Mouse (Mus musculus): ENCODE data around the gene Zfp827. TPM values are rescaled to one million over a fixed set of nuclear protein-coding genes. Genes with fewer than 3 reads are reported as not detected.

The Zfp827 gene
- polyA plus RNA-seq, 1 experiment, result 4.3 TPM

GRCm38 (mm10) chr8:79060013-79060609 is 31.9 kb downstream of the Zfp827 start:
- no peak for TF ChIP-seq CTCF (IDR thresholded peaks at IDR 0.05; ENCODE audit: extremely low read depth, insufficient read depth, insufficient read length, insufficient replicate concordance)
- no peak for TF ChIP-seq POLR2A (IDR thresholded peaks at IDR 0.05; ENCODE audit: low read depth, low read length)
- WGBS, result 92% methylated on average over 19 of the region's 19 CpGs
- DNase-seq (ENCODE audit: low read depth in 1 of 2, low spot score in 2 of 2), result no peak
- no peak overlapping the region for H3K4me3 ChIP-seq (ENCODE audit: extremely low read depth, insufficient read depth, insufficient read length)
- H3K27ac ChIP-seq (ENCODE audit: insufficient read depth, low read length), result no peak overlapping the region
- no peaks in the 10 kb centered on the region for H3K4me1 ChIP-seq (ENCODE audit: control insufficient read depth, insufficient read depth, insufficient read length)
- H3K27me3 ChIP-seq (ENCODE audit: control insufficient read depth, insufficient read depth, low read length), result no peaks in the 10 kb centered on the region
- H3K36me3 ChIP-seq (ENCODE audit: control insufficient read depth, insufficient read depth, low read length), result 0 out of 2 replicates have a peak, but pooled peaks cover 2% of the 10 kb centered on the region

DNA sequence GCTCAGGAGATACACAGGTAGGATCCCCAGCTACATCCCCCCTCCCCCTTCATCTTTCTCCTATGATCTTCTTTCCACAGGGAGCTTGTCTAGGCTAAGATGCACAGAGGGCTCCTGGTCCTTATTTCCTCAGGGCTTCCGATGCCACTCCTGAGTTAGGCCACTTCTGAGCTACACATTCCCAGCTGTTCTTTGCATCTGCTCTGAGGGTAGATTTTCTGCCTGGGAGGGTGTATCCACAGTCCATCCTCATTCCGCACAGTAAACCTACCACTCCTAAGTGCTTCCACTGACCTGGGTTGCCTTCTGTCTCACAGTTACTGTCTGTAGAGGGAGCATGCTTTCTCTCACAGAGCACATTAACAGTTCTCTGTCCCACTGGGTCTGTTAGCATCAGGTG is 37.7 kb downstream of the Zfp827 start:
- TF ChIP-seq CTCF (IDR thresholded peaks at IDR 0.05; ENCODE audit: extremely low read depth, insufficient read depth, insufficient read length, insufficient replicate concordance) (no peak), POLR2A (IDR thresholded peaks at IDR 0.05; ENCODE audit: low read depth, low read length) (no peak)
- no peak overlapping the region for H3K4me3 ChIP-seq (ENCODE audit: extremely low read depth, insufficient read depth, insufficient read length)
- no peak for DNase-seq (ENCODE audit: low read depth in 1 of 2, low spot score in 2 of 2)
- no peaks in the 10 kb centered on the region for H3K27me3 ChIP-seq (ENCODE audit: control insufficient read depth, insufficient read depth, low read length)
- no peaks in the 10 kb centered on the region for H3K4me1 ChIP-seq (ENCODE audit: control insufficient read depth, insufficient read depth, insufficient read length)
- H3K27ac ChIP-seq (ENCODE audit: insufficient read depth, low read length), result no peak overlapping the region
- H3K36me3 ChIP-seq (ENCODE audit: control insufficient read depth, insufficient read depth, low read length), result no peaks in the 10 kb centered on the region
- WGBS, result 95% methylated on average over 2 of the region's 2 CpGs

- WGBS, result 88% methylated on average over 3 of the region's 3 CpGs
Measured at GRCm38 (mm10) chr8:79067812-79068630, 39.8 kb downstream of the Zfp827 start.

GRCm38 (mm10) chr8:79073311-79073710 is 45.1 kb downstream of the Zfp827 start:
- WGBS, result 97% methylated on average over 3 of the region's 3 CpGs
- no peak for TF ChIP-seq CTCF (IDR thresholded peaks at IDR 0.05; ENCODE audit: extremely low read depth, insufficient read depth, insufficient read length, insufficient replicate concordance)

More at GRCm38 (mm10) chr8:79067812-79068630, 39.8 kb downstream of the Zfp827 start:
- Histone ChIP-seq H3K4me1 (ENCODE audit: control insufficient read depth, insufficient read depth, insufficient read length) (no peaks in the 10 kb centered on the region), H3K4me3 (ENCODE audit: extremely low read depth, insufficient read depth, insufficient read length) (no peak overlapping the region), H3K36me3 (ENCODE audit: control insufficient read depth, insufficient read depth, low read length) (peaks cover 1% of the 10 kb centered on the region; the same call in 1 of the 2 replicates), H3K27me3 (ENCODE audit: control insufficient read depth, insufficient read depth, low read length) (no peaks in the 10 kb centered on the region), H3K27ac (ENCODE audit: insufficient read depth, low read length) (no peak overlapping the region)
- no peak for TF ChIP-seq CTCF (IDR thresholded peaks at IDR 0.05; ENCODE audit: extremely low read depth, insufficient read depth, insufficient read length, insufficient replicate concordance)
- no peak for DNase-seq (ENCODE audit: low read depth in 1 of 2, low spot score in 2 of 2)

DNA sequence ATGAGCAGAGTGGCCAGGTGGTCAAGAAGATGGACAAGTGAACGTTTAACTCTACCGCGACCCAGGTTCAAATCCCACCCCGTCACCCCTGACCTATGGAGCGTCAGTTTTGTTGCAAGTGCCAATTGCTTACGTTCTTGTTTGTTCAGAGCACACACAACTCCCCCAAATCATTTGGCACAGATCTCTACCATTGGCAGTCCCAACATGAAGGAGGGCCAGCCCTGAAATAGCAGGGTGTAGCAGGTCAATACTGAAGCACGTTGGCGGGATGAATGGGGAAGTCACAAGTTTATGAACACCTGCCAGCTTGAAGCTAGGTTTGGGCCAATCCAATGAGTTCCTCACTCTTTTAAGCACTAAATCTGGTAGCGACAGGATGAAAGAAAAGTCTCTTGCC is 46.7 kb downstream of the Zfp827 start:
- Histone ChIP-seq H3K27ac (ENCODE audit: insufficient read depth, low read length) (no peak overlapping the region), H3K4me3 (ENCODE audit: extremely low read depth, insufficient read depth, insufficient read length) (no peak overlapping the region), H3K27me3 (ENCODE audit: control insufficient read depth, insufficient read depth, low read length) (no peaks in the 10 kb centered on the region), H3K36me3 (ENCODE audit: control insufficient read depth, insufficient read depth, low read length) (peaks cover 1% of the 10 kb centered on the region), H3K4me1 (ENCODE audit: control insufficient read depth, insufficient read depth, insufficient read length) (no peaks in the 10 kb centered on the region)
- no peak for TF ChIP-seq CTCF (IDR thresholded peaks at IDR 0.05; ENCODE audit: extremely low read depth, insufficient read depth, insufficient read length, insufficient replicate concordance)
- TF ChIP-seq POLR2A (IDR thresholded peaks at IDR 0.05; ENCODE audit: low read depth, low read length), result no peak
- 78% methylated on average over 9 of the region's 9 CpGs for WGBS
- DNase-seq (ENCODE audit: low read depth in 1 of 2, low spot score in 2 of 2), result no peak

More at GRCm38 (mm10) chr8:79073311-79073710, 45.1 kb downstream of the Zfp827 start:
- H3K27ac ChIP-seq (ENCODE audit: insufficient read depth, low read length), result no peak overlapping the region
- H3K36me3 ChIP-seq (ENCODE audit: control insufficient read depth, insufficient read depth, low read length), result peaks cover 1% of the 10 kb centered on the region
- H3K4me3 ChIP-seq (ENCODE audit: extremely low read depth, insufficient read depth, insufficient read length), result no peak overlapping the region
- no peaks in the 10 kb centered on the region for H3K27me3 ChIP-seq (ENCODE audit: control insufficient read depth, insufficient read depth, low read length)
- no peak for DNase-seq (ENCODE audit: low read depth in 1 of 2, low spot score in 2 of 2)
- no peaks in the 10 kb centered on the region for H3K4me1 ChIP-seq (ENCODE audit: control insufficient read depth, insufficient read depth, insufficient read length)

GRCm38 (mm10) chr8:79077256-79077655 is 49.0 kb downstream of the Zfp827 start:
- 94% methylated on average over 5 of the region's 5 CpGs for WGBS
- H3K4me1 ChIP-seq (ENCODE audit: control insufficient read depth, insufficient read depth, insufficient read length), result no peaks in the 10 kb centered on the region

More at GRCm38 (mm10) chr8:79077256-79077655, 49.0 kb downstream of the Zfp827 start:
- no peak for DNase-seq (ENCODE audit: low read depth in 1 of 2, low spot score in 2 of 2)
- TF ChIP-seq POLR2A (IDR thresholded peaks at IDR 0.05; ENCODE audit: low read depth, low read length) (no peak), CTCF (IDR thresholded peaks at IDR 0.05; ENCODE audit: extremely low read depth, insufficient read depth, insufficient read length, insufficient replicate concordance) (no peak)
- peaks cover 1% of the 10 kb centered on the region for H3K36me3 ChIP-seq (ENCODE audit: control insufficient read depth, insufficient read depth, low read length)
- H3K27me3 ChIP-seq (ENCODE audit: control insufficient read depth, insufficient read depth, low read length), result no peaks in the 10 kb centered on the region
- H3K27ac ChIP-seq (ENCODE audit: insufficient read depth, low read length), result no peak overlapping the region
- no peak overlapping the region for H3K4me3 ChIP-seq (ENCODE audit: extremely low read depth, insufficient read depth, insufficient read length)
